Mouse (Mus musculus) liver, adult 2 months (tissue): ENCODE data around the gene Mymx. TPM values are rescaled to one million over a fixed set of nuclear protein-coding genes. Genes with fewer than 3 reads are reported as not detected.
"Not testable (repeated sequence)": the region's sequence is repeated elsewhere in the genome, so short reads cannot be mapped to it uniquely, and the experiment has no call there.

ENCODE experiments used
- DNase-seq: peaks from one replicate; pipeline ENCODE4 v3.0.0-alpha.2; 2011; ENCODE audit warnings: low read depth, low spot score; ENCODE audit errors: extremely low read depth
- H3K27ac ChIP-seq: fragments of 200-500 bp; replicated peaks from 2 replicates; pipeline ENCODE4 v1.5.1; 2012; ENCODE audit warnings: low read depth, mild to moderate bottlenecking, control low read depth, inconsistent platforms, low read length; ENCODE audit not compliant: insufficient read depth
- H3K27me3 ChIP-seq: fragments of 200-500 bp; 2 replicates; pipeline ENCODE4 v1.6.1; 2012; ENCODE audit warnings: mild to moderate bottlenecking, moderate library complexity, low read length, inconsistent platforms; ENCODE audit not compliant: control insufficient read depth, insufficient read depth
- H3K36me3 ChIP-seq: fragments of 200-500 bp; 2 replicates; pipeline ENCODE4 v1.6.1; 2012; ENCODE audit warnings: low read length, inconsistent platforms; ENCODE audit not compliant: control insufficient read depth, insufficient read depth
- H3K4me1 ChIP-seq: fragments of 200-500 bp; 2 replicates; pipeline ENCODE4 v1.6.1; 2011; ENCODE audit warnings: low read length; ENCODE audit not compliant: control insufficient read depth, insufficient read depth
- H3K4me3 ChIP-seq: fragments of 200-500 bp; 2 replicates; pipeline ENCODE4 v1.5.1; 2011; ENCODE audit warnings: low read depth, mild to moderate bottlenecking, control low read depth, low read length, moderate library complexity; ENCODE audit not compliant: insufficient read depth
- H3K79me2 ChIP-seq: fragments of 200-500 bp; 2 replicates; pipeline ENCODE4 v1.6.1; 2012; ENCODE audit warnings: inconsistent platforms, mild to moderate bottlenecking, low read length, moderate library complexity; ENCODE audit not compliant: control insufficient read depth, insufficient read depth
- H3K9ac ChIP-seq: fragments of 200-500 bp; 2 replicates; pipeline ENCODE4 v1.6.1; 2012; ENCODE audit warnings: low read depth, mild to moderate bottlenecking, control low read depth, inconsistent platforms, low read length
- CTCF ChIP-seq: fragments of 200-500 bp; IDR thresholded peaks from 2 replicates; pipeline ENCODE4 v1.5.1; 2011; ENCODE audit warnings: low read depth, low read length, control low read depth
- POLR2A ChIP-seq: fragments of 200-500 bp; IDR thresholded peaks from 2 replicates; pipeline ENCODE4 v1.6.1; 2011; ENCODE audit warnings: low read length, control low read depth; ENCODE audit not compliant: insufficient read depth; ENCODE audit errors: extremely low read depth
- WGBS: fragments of 180-500 bp; shearing (Covaris S2); methylation state at CpG from one replicate; pipeline ENCODE4 v1.1.7; 2018; 5-methylcytosine and 5-hydroxymethylcytosine counted together
- polyA plus RNA-seq: library from polyadenylated mRNA; depleted of rRNA; stranded (reverse); fragments of >200 nt; gene quantifications from 2 replicates; pipeline ENCODE4 v1.2.3, GENCODE M21; 2012
- total RNA-seq: library from RNA; depleted of rRNA; stranded (reverse); fragments of >200 nt; gene quantifications from 2 replicates; pipeline ENCODE4 v1.2.3, GENCODE M21; 2014

The Mymx gene
- total and polyA plus RNA-seq, 2 experiments: not detected

- no peaks in the 10 kb centered on the region for H3K27me3 ChIP-seq
- peak; percentile 68 for TF ChIP-seq CTCF
- no peak for TF ChIP-seq POLR2A
- H3K27ac ChIP-seq: no peak overlapping the region
- 30% methylated on average over 15 of the region's 15 CpGs for WGBS
- no peaks in the 10 kb centered on the region for H3K79me2 ChIP-seq
- peak overlapping the region; percentile 59 for H3K9ac ChIP-seq
- DNase-seq: peak; percentile 78
- H3K36me3 ChIP-seq: no peaks in the 10 kb centered on the region
- no peak overlapping the region for H3K4me3 ChIP-seq
- H3K4me1 ChIP-seq: peaks cover 11% of the 10 kb centered on the region
Measured at GRCm38 (mm10) chr17:45626577-45627134, 24.8 kb upstream of the Mymx start.

GRCm38 (mm10) chr17:45623425-45623824 is 21.5 kb upstream of the Mymx start:
- H3K27ac ChIP-seq, DNase-seq, H3K4me1 ChIP-seq, H3K4me3 ChIP-seq, H3K9ac ChIP-seq, H3K36me3 ChIP-seq, H3K27me3 ChIP-seq, H3K79me2 ChIP-seq: not testable (repeated sequence)
- 91% methylated on average over 8 of the region's 8 CpGs for WGBS

- Histone ChIP-seq H3K79me2 (no peaks in the 10 kb centered on the region), H3K27me3 (no peaks in the 10 kb centered on the region), H3K36me3 (no peaks in the 10 kb centered on the region), H3K4me3 (peak overlapping the region; percentile 47), H3K27ac (peak overlapping the region; percentile 69), H3K9ac (peak overlapping the region; percentile 60), H3K4me1 (no peaks in the 10 kb centered on the region; the same call in 1 of the 2 replicates)
- DNase-seq: no peak
- TF ChIP-seq POLR2A (no peak), CTCF (no peak)
- 52% methylated on average over 20 of the region's 20 CpGs for WGBS
Measured at GRCm38 (mm10) chr17:45619386-45620256, 17.7 kb upstream of the Mymx start.

GRCm38 (mm10) chr17:45618941-45619385 is 17.1 kb upstream of the Mymx start:
- Histone ChIP-seq H3K79me2 (no peaks in the 10 kb centered on the region), H3K9ac (peak overlapping the region; percentile 18), H3K4me3 (peak overlapping the region; percentile 47), H3K27me3 (no peaks in the 10 kb centered on the region), H3K27ac (peak overlapping the region; percentile 69), H3K4me1 (no peaks in the 10 kb centered on the region; the same call in 1 of the 2 replicates), H3K36me3 (no peaks in the 10 kb centered on the region)
- 42% methylated on average over 8 of the region's 8 CpGs for WGBS
- TF ChIP-seq POLR2A (no peak), CTCF (no peak)
- peak; percentile 31 for DNase-seq

GRCm38 (mm10) chr17:45617655-45618054 is 15.8 kb upstream of the Mymx start:
- WGBS: 80% methylated on average over 6 of the region's 6 CpGs
- TF ChIP-seq CTCF (no peak), POLR2A (no peak)
- Histone ChIP-seq H3K27ac (no peak overlapping the region), H3K27me3 (no peaks in the 10 kb centered on the region), H3K4me1 (no peaks in the 10 kb centered on the region; the same call in 1 of the 2 replicates), H3K4me3 (no peak overlapping the region), H3K36me3 (no peaks in the 10 kb centered on the region), H3K9ac (no peak overlapping the region), H3K79me2 (no peaks in the 10 kb centered on the region)
- DNase-seq: no peak

GRCm38 (mm10) chr17:45616679-45617078 is 14.8 kb upstream of the Mymx start:
- no peaks in the 10 kb centered on the region for H3K79me2 ChIP-seq
- H3K27me3 ChIP-seq: no peaks in the 10 kb centered on the region
- WGBS: 93% methylated on average over 3 of the region's 3 CpGs
- no peak overlapping the region for H3K27ac ChIP-seq
- no peaks in the 10 kb centered on the region for H3K36me3 ChIP-seq
- H3K4me1 ChIP-seq: peaks cover 2% of the 10 kb centered on the region
- no peak for DNase-seq
- H3K4me3 ChIP-seq: no peak overlapping the region
- TF ChIP-seq POLR2A: no peak
- no peak for TF ChIP-seq CTCF
- no peak overlapping the region for H3K9ac ChIP-seq
